Mouse (Mus musculus) spleen, adult 2 months (tissue): ENCODE data around the gene Grik5.

Experiments used
- CTCF ChIP-seq: fragments of 200-500 bp; IDR thresholded peaks from 2 replicates; pipeline ENCODE4 v1.5.1; 2011; ENCODE audit warnings: mild to moderate bottlenecking, inconsistent platforms; ENCODE audit not compliant: insufficient read depth, insufficient read length, insufficient replicate concordance; ENCODE audit errors: extremely low read depth
- POLR2A ChIP-seq: fragments of 200-500 bp; IDR thresholded peaks from 2 replicates; pipeline ENCODE4 v1.6.1; 2011; ENCODE audit warnings: low read depth, low read length, inconsistent platforms

GRCm38 (mm10) chr7:25005421-25006065 lies 66.6 kb downstream of the Grik5 start, which contains the start of gene Atp1a3:
- no peak for TF ChIP-seq CTCF
- no peak for TF ChIP-seq POLR2A
